ENCODE assay signal across 7 mouse cellular contexts in genomic region chr17:28882316-28882715, GRCm38 (mm10). TPM values are rescaled to one million over a fixed set of nuclear protein-coding genes. Genes with fewer than 3 reads are reported as not detected.
DNase-seq lines count a peak whose midpoint lies in the region; ATAC-seq and TF ChIP-seq lines count a peak whose summit lies in the region.

No protein-coding gene starts in this region.

- H3K4me3 ChIP-seq in forebrain, embryonic 13.5 days = no peak overlapping the region
- no peak overlapping the region for H3K4me3 ChIP-seq in limb, embryonic 10.5 days
- no peak overlapping the region for H3K4me3 ChIP-seq in midbrain, embryonic 11.5 days (ENCODE audit: low read depth, low read length)
- H3K4me3 ChIP-seq in spleen, adult 2 months (ENCODE audit: extremely low read depth, insufficient read depth, insufficient read length) = no peak overlapping the region

- H3K4me1 ChIP-seq in forebrain, embryonic 13.5 days = peaks cover 4% of the 10 kb centered on the region; the same call in 1 of the 2 replicates
- peaks cover 9% of the 10 kb centered on the region for H3K4me1 ChIP-seq in limb, embryonic 10.5 days
- no peaks in the 10 kb centered on the region; the same call in 1 of the 2 replicates for H3K4me1 ChIP-seq in midbrain, embryonic 11.5 days (ENCODE audit: control insufficient read depth, insufficient read depth, low read length)
- H3K4me1 ChIP-seq in spleen, adult 2 months (ENCODE audit: control insufficient read depth, insufficient read depth, insufficient read length) = no peaks in the 10 kb centered on the region; the same call in 1 of the 2 replicates

- peak; percentile 80; the same call in 1 of the 2 replicates for ATAC-seq in forebrain, embryonic 13.5 days
- peak; percentile 70; the same call in 1 of the 2 replicates for ATAC-seq in midbrain, embryonic 11.5 days (ENCODE audit: low FRiP score)

- peaks cover 10% of the 10 kb centered on the region for H3K27me3 ChIP-seq in forebrain, embryonic 13.5 days
- peaks cover 32% of the 10 kb centered on the region for H3K27me3 ChIP-seq in limb, embryonic 10.5 days (ENCODE audit: low read depth, poor library complexity, severe bottlenecking)
- H3K27me3 ChIP-seq in midbrain, embryonic 11.5 days (ENCODE audit: control insufficient read depth, insufficient read depth, low read length) = peaks cover 4% of the 10 kb centered on the region; the same call in 1 of the 2 replicates
- no peaks in the 10 kb centered on the region for H3K27me3 ChIP-seq in spleen, adult 2 months (ENCODE audit: control insufficient read depth, insufficient read depth, low read length)

- H3K27ac ChIP-seq in forebrain, embryonic 13.5 days = no peak overlapping the region
- no peak overlapping the region for H3K27ac ChIP-seq in limb, embryonic 10.5 days
- no peak overlapping the region for H3K27ac ChIP-seq in midbrain, embryonic 11.5 days (ENCODE audit: low read depth, low read length)
- H3K27ac ChIP-seq in spleen, adult 2 months (ENCODE audit: insufficient read depth, low read length) = no peak overlapping the region

- H3K9ac ChIP-seq in forebrain, embryonic 13.5 days = peak overlapping the region; percentile 31; the same call in 1 of the 2 replicates
- H3K9ac ChIP-seq in midbrain, embryonic 11.5 days (ENCODE audit: low read length) = no peak overlapping the region

- H3K9me3 ChIP-seq in forebrain, embryonic 13.5 days (replicated peaks) = no peaks in the 10 kb centered on the region
- no peaks in the 10 kb centered on the region for H3K9me3 ChIP-seq in limb, embryonic 10.5 days (replicated peaks)
- no peaks in the 10 kb centered on the region for H3K9me3 ChIP-seq in midbrain, embryonic 11.5 days (ENCODE audit: control insufficient read depth, low read length)

- peak overlapping the region; percentile 34 for H3K4me2 ChIP-seq in forebrain, embryonic 13.5 days
- peak overlapping the region; percentile 16 for H3K4me2 ChIP-seq in midbrain, embryonic 11.5 days

- no peak for TF ChIP-seq POLR2A in spleen, adult 2 months (IDR thresholded peaks at IDR 0.05; ENCODE audit: low read depth, low read length)

- WGBS in forebrain, embryonic 13.5 days = 4% methylated on average over 12 of the region's 12 CpGs
- WGBS in limb, embryonic 10.5 days = 4% methylated on average over 12 of the region's 12 CpGs
- 4% methylated on average over 12 of the region's 12 CpGs for WGBS in midbrain, embryonic 11.5 days
- WGBS in spleen, adult 2 months = 3% methylated on average over 12 of the region's 12 CpGs

- H3K36me3 ChIP-seq in forebrain, embryonic 13.5 days (ENCODE audit: poor library complexity, severe bottlenecking) = no peaks in the 10 kb centered on the region
- no peaks in the 10 kb centered on the region for H3K36me3 ChIP-seq in limb, embryonic 10.5 days
- no peaks in the 10 kb centered on the region for H3K36me3 ChIP-seq in midbrain, embryonic 11.5 days (ENCODE audit: control insufficient read depth, insufficient read depth, low read length)
- no peaks in the 10 kb centered on the region for H3K36me3 ChIP-seq in spleen, adult 2 months (ENCODE audit: control insufficient read depth, insufficient read depth, low read length)

- no peak for TF ChIP-seq CTCF in spleen, adult 2 months (IDR thresholded peaks at IDR 0.05; ENCODE audit: extremely low read depth, insufficient read depth, insufficient read length, insufficient replicate concordance)

- peak; percentile 56 to 73 for DNase-seq in CD8-positive naive resting alpha-beta T cell, adult 2 months (ENCODE audit: low read depth in 2 of 2, low spot score in 2 of 2)
- DNase-seq in adrenal gland, adult 18-20 months (ENCODE audit: low spot score in 2 of 2) = peak; percentile 51 to 76
- peak; percentile 54 to 72 for DNase-seq in heart, postnatal 36 days
- DNase-seq in limb, embryonic 10.5 days (ENCODE audit: low spot score) = peak; percentile 77
- DNase-seq in midbrain, embryonic 11.5 days (ENCODE audit: low spot score, missing footprints) = peak; percentile 98
- peak; percentile 64 to 66 for DNase-seq in spleen, adult 2 months (ENCODE audit: low read depth in 1 of 2, low spot score in 2 of 2)

- intact Hi-C loops in heart, postnatal 36 days (cut with DNase I) = no loop called here

RNA-seq across cellular contexts. Expression of gene Pnpla1, which starts 24.1 kb away (rescaled TPM):
- under 1 TPM in 1 of 2 experiments, not detected in 1; 0.13 TPM for total RNA-seq in adrenal gland, adult 18-20 months (2021)
- not detected in 2 replicates for polyA plus RNA-seq in forebrain, embryonic 13.5 days (2015; fragmentation: Nextera tagmentation; extraction: Ambion mirVana)
- not detected for total RNA-seq in heart, postnatal 36 days (2021)
- polyA plus RNA-seq in limb, embryonic 10.5 days (2016; fragmentation: Nextera tagmentation; extraction: Ambion mirVana) = 0.03 and 0.04 TPM in 2 replicates
- not detected in 2 replicates for polyA plus RNA-seq in midbrain, embryonic 11.5 days (2014; fragmentation: Nextera tagmentation; extraction: Ambion mirVana)
- polyA plus RNA-seq in spleen, adult 2 months (2012; rRNA removed) = 0.02 TPM in 1 of 2 replicates, not detected in the other

RNA-seq across cellular contexts. Expression of gene 4930539E08Rik, which starts 32.8 kb away (rescaled TPM):
- not detected for total RNA-seq in adrenal gland, adult 18-20 months (2021)
- 0.15 and 0.25 TPM in 2 replicates for polyA plus RNA-seq in forebrain, embryonic 13.5 days (2015; fragmentation: Nextera tagmentation; extraction: Ambion mirVana)
- not detected for total RNA-seq in heart, postnatal 36 days (2021)
- polyA plus RNA-seq in limb, embryonic 10.5 days (2016; fragmentation: Nextera tagmentation; extraction: Ambion mirVana) = 0.05 and 0.10 TPM in 2 replicates
- 0.10 TPM in 1 of 2 replicates, not detected in the other for polyA plus RNA-seq in midbrain, embryonic 11.5 days (2014; fragmentation: Nextera tagmentation; extraction: Ambion mirVana)
- polyA plus RNA-seq in spleen, adult 2 months (2012; rRNA removed) = 0.37 and 0.59 TPM in 2 replicates
